Mouse (Mus musculus) brain, embryonic 14.5 days (tissue): ENCODE data around the gene Dlx5.

Experiments
- CTCF ChIP-seq: fragments of 200-500 bp; IDR thresholded peaks from 2 replicates; pipeline ENCODE4 v1.5.1; 2012; ENCODE audit warnings: inconsistent platforms, mild to moderate bottlenecking, moderate library complexity, borderline replicate concordance; ENCODE audit not compliant: insufficient read depth, insufficient read length; ENCODE audit errors: extremely low read depth
- POLR2A ChIP-seq: fragments of 200-500 bp; IDR thresholded peaks from 2 replicates; pipeline ENCODE4 v1.6.1; 2012; ENCODE audit warnings: mild to moderate bottlenecking, inconsistent platforms, borderline replicate concordance; ENCODE audit not compliant: poor library complexity, insufficient read depth, insufficient read length, severe bottlenecking; ENCODE audit errors: extremely low read depth

- TF ChIP-seq CTCF = no peak
- TF ChIP-seq POLR2A = no peak
These were observed 8.3 kb downstream of the Dlx5 start for GRCm38 (mm10) chr6:6873476-6874072.
